Mouse (Mus musculus): ENCODE results near the gene Hist1h4f. TPM values are rescaled to one million over a fixed set of nuclear protein-coding genes. Genes with fewer than 3 reads are reported as not detected.

The Hist1h4f gene
- total and polyA plus RNA-seq, 3 experiments = 14.4 to 3,786 TPM; not detected in 1

DNA sequence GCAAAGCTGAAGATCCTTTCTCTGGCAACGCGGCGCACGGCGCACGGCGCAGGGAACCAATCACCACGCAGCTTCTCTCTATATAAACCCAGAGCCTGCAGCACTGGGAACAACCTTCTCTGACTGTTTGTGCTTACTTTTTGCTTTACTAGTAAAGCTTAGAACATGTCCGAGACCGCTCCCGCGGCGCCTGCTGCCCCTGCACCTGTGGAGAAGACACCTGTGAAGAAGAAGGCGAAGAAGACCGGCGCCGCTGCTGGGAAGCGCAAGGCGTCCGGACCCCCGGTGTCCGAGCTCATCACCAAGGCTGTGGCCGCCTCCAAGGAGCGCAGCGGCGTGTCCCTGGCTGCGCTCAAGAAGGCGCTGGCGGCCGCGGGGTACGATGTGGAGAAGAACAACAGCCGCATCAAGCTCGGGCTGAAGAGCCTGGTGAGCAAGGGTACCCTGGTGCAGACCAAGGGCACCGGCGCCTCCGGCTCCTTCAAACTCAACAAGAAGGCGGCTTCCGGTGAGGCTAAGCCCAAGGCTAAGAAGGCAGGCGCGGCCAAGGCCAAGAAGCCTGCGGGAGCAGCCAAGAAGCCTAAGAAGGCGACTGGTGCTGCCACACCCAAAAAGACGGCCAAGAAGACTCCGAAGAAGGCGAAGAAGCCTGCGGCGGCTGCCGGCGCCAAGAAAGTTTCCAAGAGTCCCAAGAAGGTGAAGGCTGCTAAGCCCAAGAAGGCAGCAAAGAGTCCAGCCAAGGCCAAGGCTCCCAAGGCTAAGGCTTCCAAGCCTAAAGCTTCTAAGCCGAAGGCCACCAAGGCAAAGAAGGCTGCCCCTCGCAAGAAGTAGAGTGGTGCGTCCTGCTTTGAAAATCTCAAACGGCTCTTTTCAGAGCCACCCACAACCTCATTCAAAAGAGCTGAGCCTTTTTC lies 3.7 kb upstream of the Hist1h4f start:
- Histone ChIP-seq H3K27me3 (ENCODE audit: control insufficient read depth in 1 of 2, insufficient read depth in 2 of 2, low read length in 2 of 2) (no peaks in the 10 kb centered on the region), H3K4me1 (ENCODE audit: control insufficient read depth in 1 of 2, insufficient read depth in 2 of 2, low read length in 2 of 2) (peaks cover 0 to 11% of the 10 kb centered on the region in 2 experiments; a peak in 1 of 4 replicates)
- DNase-seq (ENCODE audit: low read depth, low spot score) = peak; percentile 94

DNA sequence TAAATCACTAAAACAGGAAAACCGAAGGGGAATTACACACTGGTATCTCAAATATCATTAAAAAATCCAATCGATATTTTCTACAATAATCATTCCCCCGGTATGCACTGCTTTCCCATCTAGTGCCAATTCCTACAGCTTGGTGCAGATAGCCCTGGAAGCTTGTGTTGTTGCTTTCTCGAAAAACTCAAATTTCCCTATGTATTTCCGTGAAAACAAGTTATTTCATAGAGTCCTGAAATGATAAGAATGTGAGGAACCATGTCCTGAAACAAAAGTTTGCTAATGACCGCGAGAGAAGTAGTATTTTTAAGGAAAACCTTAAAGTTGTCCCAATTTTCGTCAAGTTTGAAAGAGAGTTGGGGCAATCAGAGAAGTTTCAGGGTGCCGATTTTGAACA lies 2.9 kb upstream of the Hist1h4f start:
- peak; percentile 69 for DNase-seq (ENCODE audit: low read depth, low spot score)
- peak overlapping the region; percentile 2 to 46; a peak in 2 of 4 replicates for H3K4me3 ChIP-seq (ENCODE audit: control insufficient read depth in 1 of 2, insufficient read depth in 1 of 2, low read depth in 2 of 2, low read length in 2 of 2)
- H3K4me1 ChIP-seq (ENCODE audit: control insufficient read depth in 1 of 2, insufficient read depth in 2 of 2, low read length in 2 of 2) = peaks cover 0 to 11% of the 10 kb centered on the region in 2 experiments; a peak in 1 of 4 replicates
- H3K36me3 ChIP-seq (ENCODE audit: control insufficient read depth in 1 of 2, insufficient read depth in 2 of 2, low read length in 2 of 2) = peaks cover 0 to 39% of the 10 kb centered on the region in 2 experiments; a peak in 2 of 4 replicates
- H3K9ac ChIP-seq (ENCODE audit: control insufficient read depth, low read depth, low read length, poor library complexity, severe bottlenecking) = peak overlapping the region; percentile 93
- H3K79me2 ChIP-seq (ENCODE audit: control insufficient read depth, insufficient read depth, low read length, poor library complexity) = peaks cover 3% of the 10 kb centered on the region; the same call in 1 of the 2 replicates
- H3K27me3 ChIP-seq (ENCODE audit: control insufficient read depth in 1 of 2, insufficient read depth in 2 of 2, low read length in 2 of 2) = no peaks in the 10 kb centered on the region
- TF ChIP-seq RAD21 (IDR thresholded peaks at IDR 0.05; ENCODE audit: low read depth, low read length) (no peak), SIN3A (IDR thresholded peaks at IDR 0.05; ENCODE audit: low read length) (no peak), TAL1 (IDR thresholded peaks at IDR 0.05; ENCODE audit: low read length) (no peak), BHLHE40 (IDR thresholded peaks at IDR 0.05; ENCODE audit: borderline replicate concordance, low read depth, low read length) (no peak), ZNF384 (IDR thresholded peaks at IDR 0.05; ENCODE audit: low read depth, low read length) (no peak), MEF2A (IDR thresholded peaks at IDR 0.05; ENCODE audit: extremely low read depth, insufficient replicate concordance, low read depth, low read length, poor library complexity, severe bottlenecking) (no peak), CHD2 (IDR thresholded peaks at IDR 0.05; ENCODE audit: low read length) (no peak), EP300 (IDR thresholded peaks at IDR 0.05; ENCODE audit: low read depth in 1 of 2, low read length in 2 of 2) (no peak)
- no peaks in the 10 kb centered on the region for H3K9me3 ChIP-seq (replicated peaks; ENCODE audit: insufficient read depth, low read length)
- peak overlapping the region; percentile 98 for H3K27ac ChIP-seq (ENCODE audit: control insufficient read depth, low read depth, low read length)

More for the DNA sequence above, 3.7 kb upstream of the Hist1h4f start:
- peak overlapping the region; percentile 98 for H3K27ac ChIP-seq (ENCODE audit: control insufficient read depth, low read depth, low read length)
- TF ChIP-seq HCFC1 (IDR thresholded peaks at IDR 0.05; ENCODE audit: low read depth, low read length) (no peak), MAFK (IDR thresholded peaks at IDR 0.05; ENCODE audit: borderline replicate concordance, low read depth, low read length) (no peak), POLR2AphosphoS5 (IDR thresholded peaks at IDR 0.05; ENCODE audit: borderline replicate concordance, low read depth, low read length) (0 out of 2 replicates have a peak, but pooled peaks have one; percentile 96), ZC3H11A (IDR thresholded peaks at IDR 0.05; ENCODE audit: low read depth, low read length) (no peak), USF1 (IDR thresholded peaks at IDR 0.05; ENCODE audit: low read depth, low read length) (no peak), TCF12 (IDR thresholded peaks at IDR 0.05; ENCODE audit: low read depth, low read length) (no peak), POLR2A (IDR thresholded peaks at IDR 0.05; ENCODE audit: control insufficient read depth in 1 of 2, insufficient read depth in 1 of 2, low read depth in 1 of 2, low read length in 2 of 2, poor library complexity in 1 of 2) (peak; percentile 88 to 99), RAD21 (IDR thresholded peaks at IDR 0.05; ENCODE audit: low read depth, low read length) (no peak), SIN3A (IDR thresholded peaks at IDR 0.05; ENCODE audit: low read length) (no peak), CHD2 (IDR thresholded peaks at IDR 0.05; ENCODE audit: low read length) (no peak), GABPA (IDR thresholded peaks at IDR 0.05; ENCODE audit: low read depth, low read length) (no peak), KAT2A (conservative IDR thresholded peaks at IDR 0.05; ENCODE audit: low read depth, low read length) (no peak), TBP (IDR thresholded peaks at IDR 0.05; ENCODE audit: low read depth, low read length) (peak; percentile 99), MAX (IDR thresholded peaks at IDR 0.05; ENCODE audit: low read length) (no peak), POLR2AphosphoS2 (IDR thresholded peaks at IDR 0.05; ENCODE audit: low read length) (no peak), ZMIZ1 (IDR thresholded peaks at IDR 0.05; ENCODE audit: low read depth, low read length) (no peak), ZKSCAN1 (IDR thresholded peaks at IDR 0.05; ENCODE audit: low read depth, low read length) (no peak), MAZ (IDR thresholded peaks at IDR 0.05; ENCODE audit: low read depth, low read length) (no peak), MYB (IDR thresholded peaks at IDR 0.05; ENCODE audit: low read depth, low read length) (no peak), NELFE (IDR thresholded peaks at IDR 0.05; ENCODE audit: low read depth, low read length) (no peak), UBTF (IDR thresholded peaks at IDR 0.05; ENCODE audit: borderline replicate concordance, insufficient read depth, low read depth, low read length) (peak; percentile 98; the same call in 1 of the 2 replicates), BHLHE40 (IDR thresholded peaks at IDR 0.05; ENCODE audit: borderline replicate concordance, low read depth, low read length) (no peak), JUND (IDR thresholded peaks at IDR 0.05; ENCODE audit: low read depth, low read length) (no peak), CTCF (IDR thresholded peaks at IDR 0.05 in 2 of 3, conservative IDR thresholded peaks at IDR 0.05 in 1 of 3; ENCODE audit: control insufficient read depth in 1 of 3, insufficient read depth in 1 of 3, low read depth in 2 of 3, low read length in 3 of 3, poor library complexity in 1 of 3, severe bottlenecking in 1 of 3) (0 out of 6 replicates have a peak, but pooled peaks of 1 of the 3 experiments have one; percentile 6), E2F4 (IDR thresholded peaks at IDR 0.05; ENCODE audit: borderline replicate concordance, low read depth, low read length) (no peak), EP300 (IDR thresholded peaks at IDR 0.05; ENCODE audit: low read depth in 1 of 2, low read length in 2 of 2) (no peak)
- no peaks in the 10 kb centered on the region for H3K9me3 ChIP-seq (replicated peaks; ENCODE audit: insufficient read depth, low read length)
- H3K9ac ChIP-seq (ENCODE audit: control insufficient read depth, low read depth, low read length, poor library complexity, severe bottlenecking) = peak overlapping the region; percentile 93
- peak overlapping the region; percentile 2 to 48 for H3K4me3 ChIP-seq (ENCODE audit: control insufficient read depth in 1 of 2, insufficient read depth in 1 of 2, low read depth in 2 of 2, low read length in 2 of 2)
- peaks cover 0 to 35% of the 10 kb centered on the region in 2 experiments; a peak in 2 of 4 replicates for H3K36me3 ChIP-seq (ENCODE audit: control insufficient read depth in 1 of 2, insufficient read depth in 2 of 2, low read length in 2 of 2)
- peaks cover 3% of the 10 kb centered on the region; the same call in 1 of the 2 replicates for H3K79me2 ChIP-seq (ENCODE audit: control insufficient read depth, insufficient read depth, low read length, poor library complexity)

Measured in MEL (cell line).